Mouse (Mus musculus): ENCODE measurements around the gene Ndufa13. TPM values are rescaled to one million over a fixed set of nuclear protein-coding genes. Genes with fewer than 3 reads are reported as not detected.
"Not testable (repeated sequence)": the region's sequence is repeated elsewhere in the genome, so short reads cannot be mapped to it uniquely, and the experiment has no call there.

Ndufa13 gene
- total RNA-seq (2018; cell fraction: chromatin; rRNA removed), result 10 to 100 TPM in 6 of 26 experiments, 1 to 10 TPM in 19, under 1 TPM in 1; 0.81 to 18.8 (median 6.0) TPM
- total RNA-seq (2018; cell fraction: cytosol; rRNA removed), result 100 to 1,000 TPM in 3 of 26 experiments, 10 to 100 TPM in 23; 70.4 to 103 (median 93.4) TPM
- total RNA-seq (2018; cell fraction: nucleus; rRNA removed), result 10 to 100 TPM; 10.9 to 49.2 (median 25.6) TPM
- 46.3 to 85.8 TPM (median 78.8 TPM) in 3 replicates for polyA plus RNA-seq (2018)

GRCm38 (mm10) chr8:69902163-69903062 lies at the start of gene Ndufa13, which contains the start of the genes Tssk6 and Yjefn3:
TSS of gene Ndufa13 (minus strand) at chr8:69902558.
TSS of gene Tssk6 (plus strand) at chr8:69902184.
TSS of gene Yjefn3 (minus strand) at chr8:69902712.
- 4% methylated on average over 76 of the region's 89 CpGs for WGBS (ENCODE audit: missing documents)
- H3K4me3 ChIP-seq (ENCODE audit: inconsistent target), result peak within 1 kb of the TSS; percentile 91
- peak within 1 kb of the TSS; percentile 79 for H3K27ac ChIP-seq
- peaks cover 40% of the 10 kb centered on the region for H3K79me2 ChIP-seq (ENCODE audit: inconsistent target)
- H3K36me3 ChIP-seq (ENCODE audit: inconsistent target), result no peaks in the 10 kb centered on the region

- peaks cover 13% of the 10 kb centered on the region; the same call in 1 of the 2 replicates for H3K36me3 ChIP-seq (ENCODE audit: inconsistent target)
- peaks cover 99% of the 10 kb centered on the region for H3K79me2 ChIP-seq (ENCODE audit: inconsistent target)
- WGBS (ENCODE audit: missing documents), result 94% methylated on average over 2 of the region's 2 CpGs
- H3K27ac ChIP-seq, result no peak overlapping the region
- H3K4me3 ChIP-seq (ENCODE audit: inconsistent target), result no peak overlapping the region
These were observed 47.9 kb upstream of the Ndufa13 start for GRCm38 (mm10) chr8:69950300-69950699.

GRCm38 (mm10) chr8:69942495-69942894 lies 40.1 kb upstream of the Ndufa13 start:
- not testable (repeated sequence) for H3K27ac ChIP-seq; H3K36me3 ChIP-seq (ENCODE audit: inconsistent target); H3K4me3 ChIP-seq (ENCODE audit: inconsistent target)
- peaks cover 99% of the 10 kb centered on the region for H3K79me2 ChIP-seq (ENCODE audit: inconsistent target)
- WGBS (ENCODE audit: missing documents), result 100% methylated on average over 2 of the region's 3 CpGs

GRCm38 (mm10) chr8:69940386-69940785 lies 38.0 kb upstream of the Ndufa13 start:
- Histone ChIP-seq H3K79me2 (ENCODE audit: inconsistent target) (peaks cover 98% of the 10 kb centered on the region), H3K27ac (no peak overlapping the region), H3K36me3 (ENCODE audit: inconsistent target) (peaks cover 2% of the 10 kb centered on the region; the same call in 1 of the 2 replicates), H3K4me3 (ENCODE audit: inconsistent target) (no peak overlapping the region)
- 63% methylated on average over 2 of the region's 2 CpGs for WGBS (ENCODE audit: missing documents)

- Histone ChIP-seq H3K36me3 (ENCODE audit: inconsistent target) (peaks cover 5% of the 10 kb centered on the region; the same call in 1 of the 2 replicates), H3K4me3 (ENCODE audit: inconsistent target) (no peak overlapping the region), H3K27ac (no peak overlapping the region), H3K79me2 (ENCODE audit: inconsistent target) (peaks cover 98% of the 10 kb centered on the region)
- 95% methylated on average over 3 of the region's 3 CpGs for WGBS (ENCODE audit: missing documents)
These were observed 37.3 kb upstream of the Ndufa13 start for GRCm38 (mm10) chr8:69939633-69940032.

GRCm38 (mm10) chr8:69938245-69938982 lies 36.1 kb upstream of the Ndufa13 start:
- Histone ChIP-seq H3K36me3 (ENCODE audit: inconsistent target) (peaks cover 10% of the 10 kb centered on the region; the same call in 1 of the 2 replicates), H3K27ac (peak overlapping the region; percentile 81), H3K79me2 (ENCODE audit: inconsistent target) (peaks cover 98% of the 10 kb centered on the region), H3K4me3 (ENCODE audit: inconsistent target) (no peak overlapping the region)
- 52% methylated on average over 6 of the region's 6 CpGs for WGBS (ENCODE audit: missing documents)

- H3K4me3 ChIP-seq (ENCODE audit: inconsistent target), result no peak overlapping the region
- H3K27ac ChIP-seq, result peak overlapping the region; percentile 81
- H3K79me2 ChIP-seq (ENCODE audit: inconsistent target), result peaks cover 98% of the 10 kb centered on the region
- H3K36me3 ChIP-seq (ENCODE audit: inconsistent target), result peaks cover 15% of the 10 kb centered on the region; the same call in 1 of the 2 replicates
- WGBS (ENCODE audit: missing documents), result 28% methylated on average over 3 of the region's 3 CpGs
These were observed 35.1 kb upstream of the Ndufa13 start for GRCm38 (mm10) chr8:69937466-69937865.

GRCm38 (mm10) chr8:69936050-69936794 lies 33.9 kb upstream of the Ndufa13 start:
- H3K36me3 ChIP-seq (ENCODE audit: inconsistent target), result peaks cover 15% of the 10 kb centered on the region; the same call in 1 of the 2 replicates
- no peak overlapping the region for H3K4me3 ChIP-seq (ENCODE audit: inconsistent target)
- WGBS (ENCODE audit: missing documents), result 90% methylated on average over 7 of the region's 7 CpGs
- peak overlapping the region; percentile 81 for H3K27ac ChIP-seq
- H3K79me2 ChIP-seq (ENCODE audit: inconsistent target), result peaks cover 98% of the 10 kb centered on the region

GRCm38 (mm10) chr8:69935431-69935830 lies 33.1 kb upstream of the Ndufa13 start:
- 93% methylated on average over 3 of the region's 3 CpGs for WGBS (ENCODE audit: missing documents)
- peaks cover 98% of the 10 kb centered on the region for H3K79me2 ChIP-seq (ENCODE audit: inconsistent target)
- H3K4me3 ChIP-seq (ENCODE audit: inconsistent target), result no peak overlapping the region
- peaks cover 15% of the 10 kb centered on the region; the same call in 1 of the 2 replicates for H3K36me3 ChIP-seq (ENCODE audit: inconsistent target)
- H3K27ac ChIP-seq, result peak overlapping the region; percentile 81; the same call in 1 of the 2 replicates

- H3K36me3 ChIP-seq (ENCODE audit: inconsistent target), result peaks cover 15% of the 10 kb centered on the region; the same call in 1 of the 2 replicates
- no peak overlapping the region for H3K4me3 ChIP-seq (ENCODE audit: inconsistent target)
- WGBS (ENCODE audit: missing documents), result 85% methylated on average over 5 of the region's 5 CpGs
- H3K27ac ChIP-seq, result no peak overlapping the region
- H3K79me2 ChIP-seq (ENCODE audit: inconsistent target), result peaks cover 98% of the 10 kb centered on the region
These were observed 32.2 kb upstream of the Ndufa13 start for GRCm38 (mm10) chr8:69934582-69934981.

- Histone ChIP-seq H3K27ac (no peak overlapping the region), H3K79me2 (ENCODE audit: inconsistent target) (peaks cover 98% of the 10 kb centered on the region), H3K36me3 (ENCODE audit: inconsistent target) (peaks cover 15% of the 10 kb centered on the region; the same call in 1 of the 2 replicates), H3K4me3 (ENCODE audit: inconsistent target) (no peak overlapping the region)
- 32% methylated on average over 2 of the region's 2 CpGs for WGBS (ENCODE audit: missing documents)
These were observed 31.5 kb upstream of the Ndufa13 start for GRCm38 (mm10) chr8:69933811-69934210.

GRCm38 (mm10) chr8:69926901-69927300 lies 24.5 kb upstream of the Ndufa13 start:
- Histone ChIP-seq H3K36me3 (ENCODE audit: inconsistent target) (no peaks in the 10 kb centered on the region), H3K27ac (no peak overlapping the region)

GRCm38 (mm10) chr8:69923986-69924385 lies 21.6 kb upstream of the Ndufa13 start:
- Histone ChIP-seq H3K4me3 (ENCODE audit: inconsistent target) (no peak overlapping the region), H3K36me3 (ENCODE audit: inconsistent target) (no peaks in the 10 kb centered on the region), H3K27ac (no peak overlapping the region), H3K79me2 (ENCODE audit: inconsistent target) (peaks cover 99% of the 10 kb centered on the region)
- WGBS (ENCODE audit: missing documents), result 100% methylated on average over 1 of the region's 1 CpGs

More at GRCm38 (mm10) chr8:69926901-69927300, 24.5 kb upstream of the Ndufa13 start:
- H3K79me2 ChIP-seq (ENCODE audit: inconsistent target), result peaks cover 100% of the 10 kb centered on the region
- no peak overlapping the region for H3K4me3 ChIP-seq (ENCODE audit: inconsistent target)

All from macrophage (primary cell).